Mouse (Mus musculus) embryonic facial prominence, embryonic 15.5 days (tissue): ENCODE data around the gene 1110004F10Rik. TPM values are rescaled to one million over a fixed set of nuclear protein-coding genes. Genes with fewer than 3 reads are reported as not detected.
A peak's percentile ranks its signal among the peaks of the same experiment; 100 is the strongest.

Experiments
- ATAC-seq: fragments of 200-750 bp; cut with Nextera tagmentation; 2 replicates; pipeline ENCODE4 v1.8.0; 2017; ENCODE audit warnings: low read depth, moderate TSS enrichment; ENCODE audit not compliant: insufficient number of reproducible peaks, low FRiP score, low TSS enrichment
- H3K27ac ChIP-seq: fragments of 300-500 bp; sonication (generic); replicated peaks from 2 replicates; pipeline ENCODE4 v1.5.1; 2015; ENCODE audit warnings: mild to moderate bottlenecking, inconsistent platforms
- H3K27me3 ChIP-seq: fragments of 300-500 bp; sonication (generic); 2 replicates; pipeline ENCODE4 v1.6.1; 2015; ENCODE audit warnings: inconsistent platforms
- H3K36me3 ChIP-seq: fragments of 300-500 bp; sonication (generic); 2 replicates; pipeline ENCODE4 v1.6.1; 2015; ENCODE audit warnings: mild to moderate bottlenecking, inconsistent platforms
- H3K4me1 ChIP-seq: fragments of 300-500 bp; sonication (generic); 2 replicates; pipeline ENCODE4 v1.6.1; 2015; ENCODE audit warnings: inconsistent platforms
- H3K4me2 ChIP-seq: fragments of 300-500 bp; sonication (generic); replicated peaks from 2 replicates; pipeline ENCODE4 v1.6.1; 2015; ENCODE audit warnings: mild to moderate bottlenecking, inconsistent platforms
- H3K4me3 ChIP-seq: fragments of 300-500 bp; sonication (generic); replicated peaks from 2 replicates; pipeline ENCODE4 v1.5.1; 2015; ENCODE audit warnings: mild to moderate bottlenecking, inconsistent platforms
- H3K9ac ChIP-seq: fragments of 300-500 bp; sonication (generic); 2 replicates; pipeline ENCODE4 v1.6.1; 2015; ENCODE audit warnings: inconsistent platforms
- H3K9me3 ChIP-seq: fragments of 300-500 bp; sonication (generic); replicated peaks from 2 replicates; pipeline ENCODE4 v1.6.1; 2016; ENCODE audit warnings: inconsistent platforms
- WGBS: fragments of 180-500 bp; shearing (Covaris S2); methylation state at CpG from one replicate; pipeline ENCODE4 v1.1.7; 2015; 5-methylcytosine and 5-hydroxymethylcytosine counted together
- polyA plus RNA-seq: library from polyadenylated mRNA; unstranded; fragments of >200 nt; fragmentation: Nextera tagmentation; extraction: Ambion mirVana; gene quantifications from 2 replicates; pipeline ENCODE4 v1.2.1, GENCODE M21; 2015

The 1110004F10Rik gene
- polyA plus RNA-seq, 1 experiment from 2014 or later, result 252 TPM

GRCm38 (mm10) chr7:116099952-116100528 is 60.8 kb downstream of the 1110004F10Rik start:
- peaks cover 27% of the 10 kb centered on the region for H3K36me3 ChIP-seq
- no peak overlapping the region for H3K27ac ChIP-seq
- no peak overlapping the region for H3K9ac ChIP-seq
- no peaks in the 10 kb centered on the region for H3K27me3 ChIP-seq
- 84% methylated on average over 7 of the region's 7 CpGs for WGBS
- no peak overlapping the region for H3K4me2 ChIP-seq
- no peaks in the 10 kb centered on the region for H3K9me3 ChIP-seq
- H3K4me3 ChIP-seq, result no peak overlapping the region
- ATAC-seq, result no peak
- H3K4me1 ChIP-seq, result 0 out of 2 replicates have a peak, but pooled peaks cover 2% of the 10 kb centered on the region

- Histone ChIP-seq H3K36me3 (peaks cover 42% of the 10 kb centered on the region), H3K27me3 (no peaks in the 10 kb centered on the region), H3K4me1 (no peaks in the 10 kb centered on the region), H3K4me2 (no peak overlapping the region), H3K4me3 (no peak overlapping the region), H3K9me3 (no peaks in the 10 kb centered on the region), H3K9ac (no peak overlapping the region), H3K27ac (no peak overlapping the region)
- no peak for ATAC-seq
- 96% methylated on average over 9 of the region's 9 CpGs for WGBS
Measured at GRCm38 (mm10) chr7:116103091-116103490, 63.9 kb downstream of the 1110004F10Rik start.

GRCm38 (mm10) chr7:116110661-116111060 is 71.5 kb downstream of the 1110004F10Rik start:
- Histone ChIP-seq H3K27ac (no peak overlapping the region), H3K4me2 (no peak overlapping the region), H3K27me3 (no peaks in the 10 kb centered on the region), H3K4me3 (no peak overlapping the region), H3K36me3 (peaks cover 9% of the 10 kb centered on the region), H3K4me1 (no peaks in the 10 kb centered on the region), H3K9me3 (no peaks in the 10 kb centered on the region), H3K9ac (no peak overlapping the region)
- ATAC-seq, result no peak
- 76% methylated on average over 3 of the region's 3 CpGs for WGBS

GRCm38 (mm10) chr7:116111546-116111945 is 72.3 kb downstream of the 1110004F10Rik start:
- Histone ChIP-seq H3K27ac (no peak overlapping the region), H3K36me3 (peaks cover 1% of the 10 kb centered on the region), H3K4me1 (no peaks in the 10 kb centered on the region), H3K9me3 (no peaks in the 10 kb centered on the region), H3K27me3 (no peaks in the 10 kb centered on the region), H3K4me3 (no peak overlapping the region), H3K9ac (no peak overlapping the region), H3K4me2 (no peak overlapping the region)
- WGBS, result 78% methylated on average over 6 of the region's 6 CpGs
- ATAC-seq, result peak; percentile 30; the same call in 1 of the 2 replicates

- Histone ChIP-seq H3K4me1 (no peaks in the 10 kb centered on the region), H3K9ac (no peak overlapping the region), H3K36me3 (no peaks in the 10 kb centered on the region), H3K4me2 (no peak overlapping the region), H3K4me3 (no peak overlapping the region), H3K9me3 (no peaks in the 10 kb centered on the region), H3K27ac (no peak overlapping the region), H3K27me3 (no peaks in the 10 kb centered on the region)
- no peak for ATAC-seq
- 62% methylated on average over 12 of the region's 12 CpGs for WGBS
Measured at GRCm38 (mm10) chr7:116115216-116115930, 76.2 kb downstream of the 1110004F10Rik start.

- Histone ChIP-seq H3K27me3 (no peaks in the 10 kb centered on the region), H3K27ac (no peak overlapping the region), H3K4me2 (no peak overlapping the region), H3K9me3 (no peaks in the 10 kb centered on the region), H3K9ac (no peak overlapping the region), H3K36me3 (no peaks in the 10 kb centered on the region), H3K4me1 (no peaks in the 10 kb centered on the region), H3K4me3 (no peak overlapping the region)
- WGBS, result 82% methylated on average over 2 of the region's 2 CpGs
- no peak for ATAC-seq
Measured at GRCm38 (mm10) chr7:116115991-116116390, 76.8 kb downstream of the 1110004F10Rik start.

GRCm38 (mm10) chr7:116119306-116119857 is 80.2 kb downstream of the 1110004F10Rik start:
- Histone ChIP-seq H3K27me3 (no peaks in the 10 kb centered on the region), H3K36me3 (no peaks in the 10 kb centered on the region), H3K9me3 (no peaks in the 10 kb centered on the region), H3K4me2 (no peak overlapping the region), H3K9ac (no peak overlapping the region), H3K4me3 (no peak overlapping the region), H3K4me1 (peaks cover 20% of the 10 kb centered on the region), H3K27ac (no peak overlapping the region)
- WGBS, result 83% methylated on average over 1 of the region's 1 CpGs
- ATAC-seq, result no peak

GRCm38 (mm10) chr7:116120737-116121136 is 81.5 kb downstream of the 1110004F10Rik start:
- Histone ChIP-seq H3K9ac (no peak overlapping the region), H3K27ac (no peak overlapping the region), H3K9me3 (no peaks in the 10 kb centered on the region), H3K36me3 (no peaks in the 10 kb centered on the region), H3K4me3 (no peak overlapping the region), H3K4me1 (peaks cover 20% of the 10 kb centered on the region), H3K4me2 (no peak overlapping the region), H3K27me3 (no peaks in the 10 kb centered on the region)
- ATAC-seq, result no peak
- WGBS, result 81% methylated on average over 4 of the region's 4 CpGs

- Histone ChIP-seq H3K4me2 (no peak overlapping the region), H3K9ac (no peak overlapping the region)
- WGBS, result 65% methylated on average over 11 of the region's 11 CpGs
Measured at GRCm38 (mm10) chr7:116121202-116121601, 82.0 kb downstream of the 1110004F10Rik start.

GRCm38 (mm10) chr7:116122981-116123596 is 83.9 kb downstream of the 1110004F10Rik start:
- Histone ChIP-seq H3K9me3 (no peaks in the 10 kb centered on the region), H3K27ac (peak overlapping the region; percentile 39; the same call in 1 of the 2 replicates), H3K4me3 (no peak overlapping the region), H3K4me1 (peaks cover 20% of the 10 kb centered on the region), H3K4me2 (no peak overlapping the region), H3K36me3 (no peaks in the 10 kb centered on the region), H3K27me3 (no peaks in the 10 kb centered on the region), H3K9ac (no peak overlapping the region)
- WGBS, result 35% methylated on average over 13 of the region's 13 CpGs
- peak; percentile 70; the same call in 1 of the 2 replicates for ATAC-seq

More at GRCm38 (mm10) chr7:116121202-116121601, 82.0 kb downstream of the 1110004F10Rik start:
- Histone ChIP-seq H3K4me1 (peaks cover 20% of the 10 kb centered on the region), H3K9me3 (no peaks in the 10 kb centered on the region), H3K27ac (no peak overlapping the region), H3K36me3 (no peaks in the 10 kb centered on the region), H3K27me3 (no peaks in the 10 kb centered on the region), H3K4me3 (no peak overlapping the region)
- ATAC-seq, result no peak

- H3K9me3 ChIP-seq, result no peaks in the 10 kb centered on the region
- peak overlapping the region; percentile 60; the same call in 1 of the 2 replicates for H3K27ac ChIP-seq
- WGBS, result 32% methylated on average over 2 of the region's 2 CpGs
Measured at GRCm38 (mm10) chr7:116123597-116123985, 84.4 kb downstream of the 1110004F10Rik start.

More at GRCm38 (mm10) chr7:116123597-116123985, 84.4 kb downstream of the 1110004F10Rik start:
- peaks cover 20% of the 10 kb centered on the region for H3K4me1 ChIP-seq
- no peak overlapping the region for H3K4me3 ChIP-seq
- H3K36me3 ChIP-seq, result peaks cover 4% of the 10 kb centered on the region; the same call in 1 of the 2 replicates
- H3K9ac ChIP-seq, result no peak overlapping the region
- ATAC-seq, result no peak
- H3K4me2 ChIP-seq, result no peak overlapping the region
- H3K27me3 ChIP-seq, result no peaks in the 10 kb centered on the region
